Mouse (Mus musculus): ENCODE data around the gene Gtf2h3.

- TF ChIP-seq CTCF (IDR thresholded peaks at IDR 0.05; ENCODE audit: borderline replicate concordance, insufficient read depth, low read depth, low read length): no peak
- TF ChIP-seq POLR2A (IDR thresholded peaks at IDR 0.05; ENCODE audit: borderline replicate concordance, insufficient read depth, low read length): no peak
These were observed 52.7 kb downstream of the Gtf2h3 start for GRCm38 (mm10) chr5:124631685-124632084.

Measured in cerebellum, adult 2 months (tissue).